Mouse (Mus musculus) thymus, postnatal 14 days (tissue): Measurements from ENCODE around the gene Pdgfd.

Experiments used
- DNase-seq: peaks from one replicate; pipeline ENCODE4 v3.0.0; 2021

The Pdgfd gene

DNA sequence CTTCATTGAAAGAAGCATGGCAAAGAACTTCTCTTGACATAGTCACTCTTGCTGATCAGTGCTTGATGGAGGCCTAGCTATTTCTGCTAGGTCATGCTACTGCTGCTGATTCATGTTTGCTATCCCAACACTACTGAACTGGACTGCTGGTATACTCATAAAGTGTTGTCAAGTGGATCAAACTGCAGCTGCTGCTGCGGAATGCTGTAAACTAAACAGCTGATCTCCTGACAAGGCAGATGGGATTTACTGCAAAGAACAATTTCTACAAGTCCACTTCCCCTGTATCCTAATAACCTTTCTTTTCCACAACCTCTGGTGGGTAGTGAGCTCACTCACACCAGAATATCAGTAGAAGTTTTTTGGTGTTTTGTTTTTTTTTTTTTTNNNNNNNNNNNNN lies 148.7 kb downstream of the Pdgfd start:
- DNase-seq = no peak

DNA sequence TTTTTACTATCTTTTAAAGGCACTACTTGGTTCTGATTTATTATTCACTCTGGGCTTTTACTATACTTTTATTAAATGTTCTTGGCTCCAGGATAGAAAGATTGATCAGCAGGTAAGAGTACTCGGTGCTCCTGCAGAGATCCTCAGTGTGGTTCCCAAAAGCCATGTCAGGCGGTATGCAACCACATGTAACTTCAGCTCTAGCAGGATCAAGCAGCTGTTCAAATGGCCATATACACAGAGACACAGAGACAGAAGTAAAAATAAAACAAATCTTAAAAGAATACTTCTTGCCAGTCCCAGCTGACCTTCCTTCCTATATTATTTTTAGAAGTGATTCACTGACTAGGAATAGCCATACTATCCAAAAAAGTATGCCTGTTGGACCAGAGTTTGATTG lies 157.0 kb downstream of the Pdgfd start:
- DNase-seq = no peak

DNA sequence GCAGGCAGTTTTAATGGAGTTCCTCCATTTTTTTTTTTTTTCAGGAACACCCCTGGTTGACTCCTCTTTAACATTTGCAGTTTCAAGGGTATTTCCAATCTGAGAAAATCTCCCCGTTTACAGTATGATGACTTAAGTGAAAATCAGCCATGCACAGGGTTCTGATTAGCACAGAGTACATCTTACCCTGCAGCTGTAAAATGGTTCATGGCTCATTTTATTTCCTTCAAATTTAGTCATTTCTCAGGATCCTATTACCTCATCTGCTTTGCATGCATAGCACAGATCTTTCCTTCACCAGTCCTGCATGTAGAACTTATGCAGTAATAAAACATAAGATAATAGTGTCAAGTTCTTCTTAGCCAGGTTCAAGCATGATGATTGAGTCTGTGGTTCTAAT lies 165.1 kb downstream of the Pdgfd start:
- no peak for DNase-seq

DNA sequence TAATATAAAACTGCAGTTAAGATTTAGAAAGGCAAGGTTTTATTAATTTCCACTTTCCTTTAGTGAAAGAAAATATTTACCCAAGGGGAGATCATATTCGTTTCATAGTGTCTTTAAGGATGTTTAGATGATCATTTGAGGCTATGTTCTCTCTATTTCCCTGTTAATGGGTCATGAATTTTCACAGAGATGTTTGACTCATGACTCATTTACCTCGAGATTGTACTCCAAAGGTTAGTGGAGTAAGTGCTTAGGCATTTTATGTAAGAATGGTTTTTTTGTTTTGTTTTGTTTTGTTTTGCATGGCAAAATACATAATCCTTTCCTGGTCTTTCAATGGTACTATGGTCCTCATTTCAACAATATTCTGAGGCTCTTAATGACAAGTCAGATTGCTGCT lies 167.9 kb downstream of the Pdgfd start:
- DNase-seq = no peak

DNA sequence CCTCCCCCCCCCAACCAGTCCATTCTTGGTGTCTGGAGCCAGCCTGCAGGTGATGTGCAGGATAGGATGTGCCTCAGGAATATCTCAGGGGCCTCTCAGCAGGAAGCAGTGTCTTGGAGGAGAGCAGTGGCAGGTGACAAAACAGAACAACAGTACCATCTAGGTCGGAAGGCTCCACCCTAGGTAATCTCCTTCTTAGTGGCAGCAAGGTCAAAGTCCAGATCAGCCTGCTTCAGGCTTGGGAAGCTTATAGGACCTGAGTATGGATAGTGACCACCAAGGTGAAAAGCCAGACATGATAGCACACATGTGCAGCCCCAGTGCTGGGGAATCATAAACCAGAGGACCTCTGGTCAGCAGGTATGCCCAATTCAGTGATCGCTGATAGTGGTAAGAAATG lies 169.5 kb downstream of the Pdgfd start:
- DNase-seq = no peak

DNA sequence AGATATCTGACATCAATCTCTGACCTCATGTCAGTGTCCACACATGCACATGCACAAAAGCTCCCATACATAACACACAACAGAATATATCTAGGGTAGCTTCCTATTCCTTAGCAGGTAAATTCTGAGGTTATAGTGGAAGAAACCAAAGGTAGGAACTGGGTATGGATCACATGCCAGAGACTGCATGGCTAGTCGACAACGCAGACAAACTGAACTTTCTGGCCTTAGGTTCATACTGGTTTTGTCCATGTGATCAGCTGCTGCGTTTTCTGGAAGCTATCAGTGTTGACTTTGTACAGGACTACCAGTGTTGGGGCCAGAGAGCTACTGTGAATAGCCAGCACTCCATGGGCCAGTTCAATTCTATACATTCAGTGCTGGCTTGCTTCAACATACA lies 170.0 kb downstream of the Pdgfd start:
- no peak for DNase-seq

DNA sequence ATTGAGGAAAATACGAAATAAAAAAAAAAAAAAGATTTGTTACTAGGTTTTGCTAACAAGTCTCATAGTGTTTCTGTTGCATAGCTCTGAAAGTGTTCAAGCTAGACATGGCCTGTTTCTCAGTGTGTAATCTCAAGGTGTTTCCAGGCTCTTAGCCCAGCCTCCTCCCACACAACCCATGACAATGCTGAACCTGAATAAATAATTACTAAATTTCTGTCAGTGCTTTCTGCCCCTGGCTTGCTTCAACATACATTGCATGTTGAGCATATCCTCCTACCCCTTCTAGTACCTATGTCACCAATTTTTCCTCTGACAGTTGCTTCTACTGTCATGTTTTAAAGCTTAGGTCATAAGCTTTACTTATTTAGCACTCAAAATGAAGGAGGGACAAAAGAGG lies 171.0 kb downstream of the Pdgfd start:
- no peak for DNase-seq

DNA sequence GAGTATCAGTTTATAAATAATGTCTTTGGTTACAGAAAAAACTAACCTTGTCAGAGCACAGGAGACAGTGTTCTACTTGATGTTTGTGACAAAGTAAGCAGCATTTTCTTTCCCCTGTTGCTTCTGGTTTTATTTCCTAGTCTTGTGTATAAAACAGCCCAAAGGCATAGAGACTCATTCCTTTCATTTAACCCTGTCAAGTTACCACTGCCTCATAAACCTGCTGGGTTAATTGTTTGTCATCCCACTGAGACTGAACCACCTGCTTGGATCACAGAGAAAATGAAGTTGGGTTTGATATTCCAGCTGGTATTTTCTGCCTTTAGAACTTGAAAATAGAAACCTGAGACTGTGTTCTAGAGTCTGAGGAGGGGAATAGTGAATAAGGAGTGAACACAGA lies 172.4 kb downstream of the Pdgfd start:
- no peak for DNase-seq

DNA sequence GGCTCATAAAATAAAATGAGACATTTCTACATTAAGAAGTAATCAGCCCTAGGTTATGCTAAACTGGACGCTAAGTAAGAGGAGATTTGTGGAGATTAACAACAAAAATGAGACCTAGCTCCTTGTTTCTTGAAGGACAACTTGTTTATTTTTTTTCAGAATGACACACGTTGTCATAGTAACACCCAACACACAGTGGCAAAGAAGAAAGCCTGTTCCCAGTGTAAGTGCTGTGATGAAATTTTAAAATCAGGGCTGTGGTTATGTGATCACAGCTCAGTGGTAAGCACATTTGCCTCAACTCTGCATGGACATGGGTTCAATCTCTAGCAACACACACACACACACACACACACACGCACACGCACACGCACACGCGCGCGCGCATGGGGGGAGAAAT lies 174.5 kb downstream of the Pdgfd start:
- no peak for DNase-seq

DNA sequence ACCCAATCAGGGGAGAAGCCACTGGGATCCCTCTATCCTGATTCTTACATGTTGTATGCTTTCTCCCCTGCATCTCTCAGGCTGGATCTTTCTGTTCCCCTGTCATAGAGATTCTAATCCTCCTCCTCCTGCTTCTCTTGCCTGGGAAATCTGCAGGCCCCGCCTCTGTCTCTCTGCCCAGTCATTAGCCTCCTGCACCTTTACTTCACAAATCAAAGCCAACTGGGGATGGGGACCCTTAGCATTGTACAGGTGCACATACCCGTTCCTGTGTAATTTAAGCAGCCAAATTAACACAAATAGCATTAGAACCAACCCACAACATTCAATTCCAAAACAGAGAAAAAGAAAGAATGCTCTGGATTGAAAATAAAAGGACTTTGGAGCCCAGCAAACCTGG lies 176.1 kb downstream of the Pdgfd start:
- no peak for DNase-seq

DNA sequence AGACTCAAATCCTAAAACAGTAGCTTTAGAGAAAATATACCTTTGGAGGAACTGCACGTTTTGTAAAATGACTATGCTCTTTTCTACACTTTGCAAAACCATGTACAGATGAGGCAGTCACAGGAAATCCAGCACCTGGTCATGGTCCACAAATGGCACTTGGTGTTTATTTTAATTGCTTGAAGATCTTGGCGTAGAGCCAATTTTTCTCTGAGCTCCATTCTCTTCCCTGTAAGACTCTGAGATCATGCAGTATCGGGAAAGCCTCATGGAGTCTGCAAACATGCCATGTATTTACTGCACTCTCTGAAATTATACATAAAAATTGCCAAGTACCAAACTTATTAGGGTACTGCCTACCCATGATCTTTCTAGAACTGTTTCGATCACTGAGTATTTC lies 176.5 kb downstream of the Pdgfd start:
- no peak for DNase-seq

DNA sequence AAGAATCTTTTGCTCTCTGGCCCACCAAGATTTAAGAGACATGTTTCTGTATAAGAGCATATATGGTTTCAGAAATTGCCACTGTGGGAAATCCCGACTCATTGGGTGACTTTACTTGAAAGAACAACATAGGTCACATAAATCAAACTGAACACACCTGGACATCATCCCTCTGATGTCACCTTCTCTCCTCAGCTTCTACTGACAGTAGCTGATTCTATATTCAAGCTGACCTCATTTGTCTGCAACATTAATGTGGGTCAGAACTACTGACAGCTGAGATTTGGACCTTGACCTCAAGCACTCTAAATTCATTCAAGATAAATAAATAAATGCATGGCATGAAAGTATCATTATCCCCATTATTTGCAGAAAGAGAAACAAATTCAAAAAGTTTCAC lies 177.0 kb downstream of the Pdgfd start:
- no peak for DNase-seq

DNA sequence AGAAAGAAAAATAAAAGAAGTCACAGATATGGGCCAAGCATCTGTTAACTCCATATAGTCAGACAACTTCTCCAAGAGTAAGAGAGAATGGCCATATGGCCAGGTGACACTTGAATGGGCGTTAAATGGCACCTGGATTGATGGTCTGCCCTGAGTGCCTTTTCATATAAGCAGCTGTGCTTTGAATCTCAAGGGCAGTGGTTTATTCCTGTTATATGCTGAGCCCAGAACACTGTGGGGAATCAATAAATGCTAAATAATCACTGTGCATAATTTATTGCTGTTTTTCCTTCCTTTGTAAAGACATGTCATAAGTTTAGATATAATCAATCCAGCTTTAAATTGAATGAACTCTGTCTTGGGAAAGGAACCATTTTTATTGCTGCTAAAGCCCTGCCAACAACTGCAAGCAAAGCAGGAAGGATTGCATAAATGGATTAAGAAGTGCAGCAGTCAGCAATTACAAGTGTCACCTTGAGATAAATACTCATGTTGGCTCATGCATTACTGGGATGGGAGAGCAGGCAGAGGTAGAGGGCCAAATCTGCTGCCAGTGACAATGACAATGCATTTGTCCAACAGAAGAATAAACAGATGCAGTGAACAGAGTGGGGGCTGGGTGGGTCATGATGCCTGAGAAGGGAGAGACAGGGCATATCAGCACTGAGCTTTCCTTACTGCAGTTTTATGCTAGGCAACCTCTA lies 185.0 kb downstream of the Pdgfd start:
- DNase-seq = no peak

DNA sequence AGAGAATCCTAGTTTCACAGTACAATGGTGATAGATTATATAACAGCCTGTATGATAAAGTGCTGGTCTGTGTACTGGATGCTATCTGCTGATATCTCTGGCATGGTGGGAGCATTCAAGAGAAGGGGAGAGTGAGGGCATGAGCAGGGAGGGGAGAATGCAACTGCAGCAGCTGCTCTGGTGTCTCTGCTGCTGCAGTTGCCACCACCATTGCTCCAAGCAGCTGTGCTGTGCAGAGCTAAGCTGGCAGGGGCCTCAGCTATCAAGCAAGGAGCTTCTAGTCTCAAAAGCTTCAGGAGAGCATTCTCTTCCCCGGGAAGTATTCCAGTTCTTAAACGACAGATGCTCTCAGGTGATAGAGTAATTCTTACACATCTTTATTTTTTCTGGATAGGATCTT lies 192.4 kb downstream of the Pdgfd start:
- DNase-seq = no peak

DNA sequence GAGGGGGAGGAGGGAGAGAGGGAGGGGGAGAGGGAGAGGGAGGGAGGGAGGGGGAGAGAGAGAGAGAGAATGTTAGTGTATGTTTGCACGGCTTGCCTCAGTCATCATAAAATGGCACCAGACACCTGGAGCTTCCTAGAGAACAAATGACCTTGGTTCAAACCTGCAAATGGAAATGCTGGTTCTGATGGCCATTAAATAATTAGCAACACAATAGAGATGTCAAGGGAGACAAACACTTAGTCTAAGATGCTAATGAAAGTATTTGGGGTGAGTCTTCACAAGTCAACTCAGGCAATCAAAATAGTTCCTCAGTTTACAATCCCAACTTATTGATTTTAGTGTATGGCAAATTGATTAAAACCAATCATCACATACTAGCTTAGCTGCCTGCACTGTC lies 198.2 kb downstream of the Pdgfd start:
- DNase-seq = no peak

DNA sequence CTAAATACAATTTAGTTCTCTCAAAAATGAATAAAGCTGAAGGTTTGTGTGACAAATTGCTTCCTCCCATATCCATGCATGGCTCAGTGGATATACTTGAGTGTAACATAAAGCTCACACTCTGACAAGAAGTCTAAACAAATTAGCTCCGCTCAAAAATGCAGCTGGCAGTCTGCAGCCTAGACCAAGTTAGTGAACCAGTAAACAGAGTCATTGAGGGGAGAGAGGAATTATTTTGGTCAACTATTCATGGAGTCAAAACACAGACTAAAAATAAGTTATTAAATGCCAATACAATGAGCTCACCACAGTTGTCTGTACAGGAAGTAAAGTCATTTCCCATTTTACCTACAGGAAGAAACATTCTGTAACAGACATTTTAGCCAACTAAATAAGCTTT lies 233.4 kb downstream of the Pdgfd start:
- DNase-seq = no peak

DNA sequence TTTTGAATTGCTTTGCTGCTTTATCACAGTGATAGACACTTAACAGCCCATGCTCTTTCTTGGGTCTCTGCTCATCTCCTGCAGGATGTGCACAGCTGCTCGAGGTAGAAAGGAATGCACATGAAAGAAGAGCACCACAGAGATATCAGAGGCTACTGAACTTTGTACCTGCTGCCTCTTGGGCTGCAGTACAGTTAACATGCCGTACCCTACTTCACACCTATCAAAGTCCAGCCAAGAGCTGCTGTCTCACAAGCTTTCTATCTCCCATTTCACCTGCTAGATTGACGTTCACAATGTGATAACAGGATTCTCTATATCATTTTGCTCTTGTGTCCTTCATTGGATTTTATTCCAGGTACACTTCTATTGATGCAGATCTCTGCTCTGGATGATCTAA lies 238.2 kb downstream of the Pdgfd start:
- peak; percentile 4 for DNase-seq

DNA sequence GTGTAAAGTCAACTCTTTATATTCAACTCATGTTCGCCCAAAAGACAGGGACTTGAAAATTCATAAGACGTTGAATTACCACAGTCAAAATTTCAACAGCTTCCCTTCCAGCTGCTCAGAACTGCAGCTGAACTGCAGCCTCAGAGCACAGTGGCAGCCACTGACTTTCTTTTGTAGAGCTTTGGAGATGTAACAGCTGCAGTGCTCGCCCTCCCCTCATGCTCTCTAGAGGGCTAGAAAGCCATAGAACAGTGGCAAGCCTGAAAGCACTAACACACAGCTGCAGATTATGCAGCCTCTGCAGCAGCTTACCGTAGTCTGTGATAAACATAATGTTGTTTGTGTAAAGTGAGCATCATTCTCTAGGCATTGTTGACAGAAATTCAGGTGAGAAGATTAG lies 239.6 kb downstream of the Pdgfd start:
- DNase-seq = peak; percentile 39

DNA sequence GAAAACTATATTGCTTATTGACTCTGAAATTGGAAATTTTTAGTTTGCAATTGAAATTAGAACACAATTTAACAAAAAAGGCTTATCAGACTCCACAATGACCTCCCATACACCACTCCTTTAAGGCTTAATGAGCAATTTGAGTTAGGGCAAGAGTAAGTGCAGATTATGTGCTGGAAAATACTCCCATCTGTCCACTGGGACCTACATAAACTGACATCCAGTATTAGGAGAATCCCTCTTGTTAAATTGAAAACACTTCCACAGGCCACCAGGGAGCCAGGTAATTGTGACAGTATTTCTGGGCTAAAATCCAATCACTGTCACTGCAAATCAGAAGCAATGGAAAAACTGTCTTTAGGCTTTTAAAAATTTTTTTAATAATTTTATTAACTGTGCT lies 256.2 kb downstream of the Pdgfd start:
- no peak for DNase-seq
